8 mouse cellular contexts compared by ENCODE assay signal in genomic region chr11:46216669-46217068, GRCm38 (mm10). TPM values are rescaled to one million over a fixed set of nuclear protein-coding genes. Genes with fewer than 3 reads are reported as not detected.
A peak's percentile ranks its signal among the peaks of the same experiment; 100 is the strongest.
DNase-seq lines count a peak whose midpoint lies in the region; ATAC-seq and TF ChIP-seq lines count a peak whose summit lies in the region.

No protein-coding gene starts in this region.

- no peak for ATAC-seq in G1E (ENCODE audit: extremely low read depth, insufficient number of reproducible peaks, low FRiP score, poor library complexity, severe bottlenecking)
- no peak for ATAC-seq in inflammation-experienced regulatory T-cells, adult 6 months

- peak; percentile 51 for DNase-seq in adrenal gland, postnatal 14 days
- DNase-seq in adrenal gland, postnatal 4 days (ENCODE audit: low spot score in 2 of 2), result no peak
- DNase-seq in kidney, postnatal 10 days, result peak; percentile 61
- no peak for DNase-seq in kidney, adult 11 months
- no peak for DNase-seq in G1E (ENCODE audit: low spot score)
- DNase-seq in kidney, postnatal 36 days, result peak; percentile 39 to 64
- DNase-seq in spleen, postnatal 14 days (ENCODE audit: low spot score in 2 of 2), result peak; percentile 13 to 53

- no peak overlapping the region for H3K4me3 ChIP-seq in G1E (ENCODE audit: low read depth, low read length)

- no peaks in the 10 kb centered on the region for H3K9me3 ChIP-seq in G1E (replicated peaks)

- peak; percentile 59 for TF ChIP-seq CTCF in G1E (IDR thresholded peaks at IDR 0.05; ENCODE audit: low read depth, low read length)

- H3K4me1 ChIP-seq in G1E (ENCODE audit: insufficient read depth, low read depth, low read length), result no peaks in the 10 kb centered on the region

- H3K27me3 ChIP-seq in G1E (ENCODE audit: insufficient read depth, low read length), result peaks cover 6% of the 10 kb centered on the region; the same call in 1 of the 2 replicates

- no peaks in the 10 kb centered on the region for H3K36me3 ChIP-seq in G1E (replicated peaks)

RNA-seq across cellular contexts. Expression of gene Fndc9, which starts 18.7 kb away (rescaled TPM):
- total RNA-seq in adrenal gland, postnatal 14 days (2021), result not detected in 2 replicates
- not detected for total RNA-seq in adrenal gland, postnatal 4 days (2021)
- not detected in 2 replicates for total RNA-seq in G1E (2014; fragmentation: Nextera tagmentation)
- 0.11 TPM in 1 of 2 replicates, not detected in the other for total RNA-seq in G1E (2017)
- polyA plus RNA-seq in G1E (2012), result not detected in 2 replicates
- polyA plus RNA-seq in inflammation-experienced regulatory T-cells, adult 6 months (2017; shearing (Covaris generic)), result 1 to 10 TPM in 1 of 3 experiments, under 1 TPM in 2; 0.57 to 1.5 (median 0.77) TPM

RNA-seq across cellular contexts. Expression of gene Nipal4, which starts 50.4 kb away (rescaled TPM):
- total RNA-seq in adrenal gland, postnatal 14 days (2021), result not detected in 2 replicates
- under 1 TPM in 1 of 2 experiments, not detected in 1; 0.17 TPM for total RNA-seq in adrenal gland, postnatal 4 days (2021)
- total RNA-seq in G1E (2014; fragmentation: Nextera tagmentation) (not detected in 2 replicates), G1E (2017) (not detected in 2 replicates)
- not detected in 2 replicates for polyA plus RNA-seq in G1E (2012)
- polyA plus RNA-seq in inflammation-experienced regulatory T-cells, adult 6 months (2017; shearing (Covaris generic)), result under 1 TPM in 2 of 3 experiments, not detected in 1; 0.26 to 0.74 TPM

Comparison
In these comparisons a context has a peak if more than half of its experiments do, and no peak if none do; other contexts are left out.
1. DNase-seq: peak in adrenal gland, postnatal 14 days (single experiment), kidney, postnatal 10 days (single experiment), kidney, postnatal 36 days (2 of 2) and spleen, postnatal 14 days (2 of 2); none in adrenal gland, postnatal 4 days (0 of 2), kidney, adult 11 months (single experiment) and G1E (single experiment).